Mouse (Mus musculus) adrenal gland, postnatal 14 days (tissue): ENCODE measurements around the gene Hist2h2bb. TPM values are rescaled to one million over a fixed set of nuclear protein-coding genes. Genes with fewer than 3 reads are reported as not detected.
A peak's percentile ranks its signal among the peaks of the same experiment; 100 is the strongest.
"Not testable (repeated sequence)": the region's sequence is repeated elsewhere in the genome, so short reads cannot be mapped to it uniquely, and the experiment has no call there.

Source experiments
- DNase-seq: peaks from one replicate; pipeline ENCODE4 v3.0.0; 2021; ENCODE audit warnings: mixed read lengths
- total RNA-seq: library from RNA; stranded (reverse); gene quantifications from 2 replicates; pipeline ENCODE4 v1.2.3, GENCODE M21; 2021

Hist2h2bb gene
- total RNA-seq, 1 experiment from 2014 or later, result 432 TPM

DNA sequence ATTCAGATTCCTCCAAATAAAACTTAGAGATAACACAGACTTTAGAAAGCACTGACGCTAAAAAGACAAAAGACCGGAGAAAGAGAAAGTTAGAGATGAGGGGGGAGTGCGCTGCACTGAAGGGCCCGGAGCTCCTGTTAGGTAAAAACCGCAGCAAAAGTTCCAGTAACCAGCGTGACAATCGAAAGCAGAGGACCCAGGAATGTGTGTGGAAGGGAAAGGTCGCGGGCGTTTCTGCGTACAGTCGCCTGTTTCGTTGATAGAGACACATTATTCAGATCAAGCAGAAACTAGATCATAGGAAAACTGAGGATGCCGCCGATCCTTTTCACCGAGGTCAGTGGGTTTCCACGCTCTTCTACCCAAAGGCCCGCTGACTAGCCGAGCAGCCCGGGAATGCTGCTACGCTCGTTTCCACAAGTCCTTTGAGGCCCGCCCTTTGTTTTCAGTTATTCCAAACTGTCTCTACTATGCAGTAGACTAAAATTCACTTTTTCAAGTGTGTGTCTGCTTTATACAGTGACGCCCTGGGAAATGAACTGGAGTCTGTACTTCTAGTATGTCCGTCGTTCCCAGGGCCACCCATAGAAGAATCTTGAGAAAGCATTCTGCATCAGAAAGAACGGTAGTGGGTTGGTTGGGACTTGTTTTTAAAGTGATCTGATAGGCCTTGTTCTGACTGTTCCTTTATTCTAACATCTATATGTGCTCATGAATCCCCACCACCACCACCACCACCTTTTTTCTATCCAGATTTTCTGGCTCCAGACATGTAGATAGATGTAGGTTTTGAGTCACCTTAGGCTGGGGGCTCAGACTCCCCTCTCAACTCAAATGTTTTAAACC lies 5.8 kb upstream of the Hist2h2bb start:
- DNase-seq, result peak; percentile 71

DNA sequence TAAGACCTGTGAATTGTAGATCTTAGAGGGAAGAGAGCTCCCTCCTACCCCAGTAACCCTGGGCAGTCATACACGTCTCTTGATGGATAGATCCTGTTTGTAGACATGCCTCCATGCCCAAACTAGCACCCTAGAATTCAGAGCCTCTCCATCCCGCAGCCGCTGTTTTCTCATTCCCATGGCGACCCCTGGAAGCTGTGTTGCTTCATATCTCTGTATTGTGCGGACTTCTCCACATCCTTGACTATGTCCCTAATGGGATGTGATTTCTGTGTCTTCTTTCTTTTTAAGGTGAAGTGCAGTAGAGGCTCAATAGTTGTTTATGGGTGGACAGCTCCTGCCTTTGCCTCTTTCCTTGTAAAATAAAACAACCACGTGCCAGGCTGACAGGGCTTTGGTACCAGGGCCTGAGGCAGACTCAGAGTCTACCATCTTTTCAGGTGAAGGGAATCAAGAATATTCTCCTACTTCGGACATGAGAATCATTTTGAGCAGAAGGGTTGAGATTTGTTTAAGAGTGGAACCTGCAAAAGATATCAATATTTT lies 5.1 kb upstream of the Hist2h2bb start:
- DNase-seq, result no peak

DNA sequence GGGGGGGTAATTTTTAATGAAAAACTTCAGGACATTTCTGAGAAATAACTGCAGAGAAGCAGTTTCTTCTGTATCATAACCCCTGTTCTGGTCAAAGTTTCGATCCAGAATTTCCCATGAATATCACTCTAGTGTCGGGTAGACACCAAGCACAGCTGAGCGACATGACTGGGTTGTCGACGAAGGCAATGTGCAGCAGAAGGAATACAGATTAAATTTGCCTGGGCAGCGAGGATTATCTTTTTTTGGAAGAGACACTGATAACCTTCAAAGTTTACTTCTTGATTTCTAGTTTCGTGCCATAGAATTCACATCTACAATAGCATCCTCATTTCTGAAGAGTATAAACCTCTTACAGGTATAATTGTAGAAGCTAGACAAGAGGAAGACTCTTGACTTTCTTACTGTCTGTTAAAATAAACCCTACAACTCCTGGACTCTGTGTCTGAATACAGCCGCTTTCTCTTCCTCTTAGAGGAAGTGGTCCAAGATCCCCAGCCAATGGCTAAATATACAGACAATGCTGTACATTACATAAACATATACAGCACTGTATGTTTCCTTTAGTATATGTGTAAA lies 3.3 kb upstream of the Hist2h2bb start:
- no peak for DNase-seq

DNA sequence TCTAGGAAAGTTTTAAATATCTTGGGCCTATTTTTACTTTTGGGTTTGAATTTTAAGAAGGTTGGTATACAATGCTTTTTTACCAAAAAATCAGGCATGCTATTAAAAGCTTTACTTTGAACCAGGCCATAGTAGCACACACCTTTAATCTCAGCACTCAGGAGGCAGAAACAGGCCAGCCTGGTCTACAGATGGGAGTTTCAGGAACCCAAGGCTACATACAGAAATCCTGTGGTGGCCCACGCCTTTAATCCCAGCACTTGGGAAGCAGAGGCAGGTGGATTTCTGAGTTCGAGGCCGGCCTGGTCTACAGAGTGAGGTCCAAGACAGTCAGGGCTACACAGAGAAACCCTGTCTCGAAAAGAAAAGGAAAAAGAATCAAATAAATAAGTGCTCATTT lies 2.0 kb upstream of the Hist2h2bb start:
- no peak for DNase-seq

DNA sequence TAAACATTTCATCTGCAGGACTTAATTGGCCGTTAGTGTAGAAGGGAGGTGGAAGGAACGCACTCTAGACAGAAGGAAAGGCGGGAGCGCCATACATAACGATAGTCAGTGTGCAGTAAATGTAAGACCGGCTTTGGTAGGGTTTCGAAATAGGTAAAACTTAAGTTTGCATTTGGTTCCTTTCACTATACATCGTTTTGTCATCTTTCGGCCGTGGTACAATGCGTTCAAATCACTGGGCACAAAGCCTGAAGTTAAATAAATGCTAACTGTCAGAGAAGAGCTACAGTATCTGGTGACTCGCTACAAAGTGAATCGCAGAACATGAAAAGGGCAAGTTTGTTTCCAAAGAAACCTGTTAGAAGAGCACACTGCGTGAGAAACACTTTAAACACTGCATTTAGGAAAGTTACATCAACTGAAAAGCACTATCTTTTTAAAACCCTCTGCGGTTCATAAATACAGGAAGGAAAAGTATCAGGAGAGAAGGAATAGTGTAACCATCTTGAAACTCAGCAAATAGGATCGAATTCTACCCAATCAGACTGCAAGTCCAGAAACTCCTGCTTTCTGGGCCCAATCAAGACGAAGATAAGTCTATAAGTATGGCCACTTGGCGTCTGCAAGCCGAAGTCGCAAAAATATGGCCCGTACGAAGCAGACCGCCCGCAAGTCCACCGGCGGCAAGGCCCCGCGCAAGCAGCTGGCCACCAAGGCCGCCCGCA lies 1.3 kb upstream of the Hist2h2bb start, which contains the start of gene Hist2h3b:
Gene Hist2h3b (plus strand): TSS at position 604 of the 725 bp plus-strand sequence.
- DNase-seq, result peak; percentile 85

DNA sequence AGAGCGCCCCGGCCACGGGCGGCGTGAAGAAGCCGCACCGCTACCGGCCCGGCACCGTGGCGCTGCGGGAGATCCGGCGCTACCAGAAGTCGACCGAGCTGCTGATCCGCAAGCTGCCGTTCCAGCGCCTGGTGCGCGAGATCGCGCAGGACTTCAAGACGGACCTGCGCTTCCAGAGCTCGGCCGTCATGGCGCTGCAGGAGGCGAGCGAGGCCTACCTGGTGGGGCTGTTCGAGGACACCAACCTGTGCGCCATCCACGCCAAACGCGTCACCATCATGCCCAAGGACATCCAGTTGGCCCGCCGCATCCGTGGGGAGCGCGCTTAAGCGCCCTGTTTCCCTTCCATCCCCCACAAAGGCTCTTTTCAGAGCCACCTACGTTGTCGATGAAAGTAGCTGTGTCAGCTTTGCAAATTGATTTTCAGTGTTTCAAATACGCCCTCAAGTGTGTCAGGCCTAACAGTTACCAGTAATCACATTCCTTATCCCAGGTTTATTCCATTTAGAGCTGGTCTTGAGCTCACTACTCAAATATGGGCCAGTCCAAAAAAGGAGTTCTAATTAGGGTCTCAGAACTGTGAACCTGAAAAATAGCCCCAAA lies 675 bp upstream of the Hist2h2bb start:
- DNase-seq, result peak; percentile 30

DNA sequence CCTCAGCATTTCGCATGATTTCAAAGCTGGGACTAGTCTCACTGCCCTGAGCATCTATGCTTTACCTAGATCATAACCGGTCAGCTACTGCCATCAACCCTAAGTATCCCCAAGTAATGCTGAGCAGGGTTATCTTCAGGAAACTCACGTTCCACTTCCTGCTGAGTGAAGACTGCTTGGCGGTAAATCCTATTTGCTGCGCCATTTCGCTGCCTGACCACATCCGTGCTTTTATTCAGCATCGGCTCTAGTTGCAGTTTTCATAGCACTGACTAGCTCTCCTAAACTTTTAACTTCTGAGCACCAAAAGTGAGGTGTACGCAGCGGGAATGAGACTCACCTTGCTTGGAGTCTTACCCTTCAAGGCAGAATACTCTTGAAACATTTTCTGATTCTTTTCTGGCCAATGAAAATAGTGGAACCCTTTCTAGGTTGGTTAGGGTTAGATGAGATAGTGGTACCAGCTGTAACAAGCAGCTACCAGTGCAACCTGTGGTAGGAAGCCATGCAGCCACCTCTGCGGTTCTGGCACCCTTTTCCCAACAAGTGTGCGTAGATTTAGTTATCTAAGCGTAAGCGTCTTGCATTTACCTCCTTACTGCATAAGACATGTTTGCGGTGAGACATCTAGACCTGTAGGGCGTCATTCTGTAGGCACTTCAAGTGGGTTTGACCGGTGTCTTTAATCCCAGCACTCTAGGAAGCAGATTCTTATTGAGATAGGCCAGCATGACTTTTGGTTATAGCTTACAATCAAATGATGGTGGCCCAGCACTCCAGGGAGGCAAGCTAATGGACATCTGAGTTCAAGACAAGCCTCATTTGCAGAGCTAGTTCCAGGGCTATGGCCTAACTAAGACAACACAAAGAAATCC lies 4.3 kb downstream of the Hist2h2bb start:
- DNase-seq, result no peak

DNA sequence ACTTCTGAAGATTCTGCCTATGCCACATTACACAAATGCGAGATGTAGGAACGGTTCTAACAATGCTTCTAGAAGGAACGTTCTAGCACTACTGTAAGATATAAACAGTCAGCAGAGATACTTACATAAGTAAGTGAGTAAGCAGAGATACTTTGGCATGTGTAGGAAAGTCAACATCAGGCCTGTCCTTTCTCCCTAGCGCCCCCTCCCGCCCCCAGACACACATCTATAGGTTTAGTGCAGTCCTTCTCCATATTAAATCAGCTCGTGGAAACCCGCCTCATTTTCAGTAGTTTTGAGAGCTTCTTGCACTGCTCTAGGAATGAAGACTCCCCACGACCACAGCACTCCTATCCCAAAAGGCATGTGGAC lies 7.9 kb downstream of the Hist2h2bb start:
- DNase-seq, result peak; percentile 43

DNA sequence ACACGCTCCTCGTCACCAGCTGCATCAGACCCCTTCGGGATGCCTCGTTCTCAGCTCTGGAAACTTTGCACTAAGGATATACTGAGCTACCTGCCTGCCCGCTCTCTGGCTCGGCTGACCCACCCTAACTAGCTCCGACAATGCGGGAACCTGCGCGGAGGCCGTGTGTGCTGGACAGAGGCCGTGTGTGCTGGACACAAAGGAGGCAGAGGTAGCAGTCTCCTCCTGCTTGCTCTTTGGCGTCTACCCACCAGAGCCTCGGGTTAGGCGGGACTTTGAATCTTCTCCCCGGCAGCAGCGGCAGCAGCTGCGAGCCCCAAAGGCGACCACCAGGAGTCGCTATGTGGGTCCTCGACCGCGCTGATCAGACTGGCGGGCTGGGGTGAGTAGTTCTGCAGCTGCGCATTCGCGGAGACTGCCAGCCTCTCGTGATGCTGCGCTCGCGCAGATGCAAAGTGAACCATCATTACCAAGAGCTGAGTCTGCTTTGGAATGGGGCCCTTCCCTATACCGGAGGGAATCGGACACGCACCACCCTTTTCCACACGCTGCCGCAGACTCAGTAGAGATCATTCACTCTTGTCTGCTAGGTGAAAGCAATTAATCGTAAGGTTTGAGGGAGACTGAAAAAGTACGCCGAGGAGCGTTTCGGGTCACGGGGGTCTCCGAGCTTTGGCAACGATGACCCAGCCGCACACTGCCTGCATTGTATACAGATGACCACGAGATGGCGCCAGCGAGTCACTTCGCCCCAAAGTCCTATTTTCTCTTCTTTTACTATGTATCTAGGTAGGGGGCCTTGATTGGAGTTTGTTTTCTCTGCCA lies 8.5 kb downstream of the Hist2h2bb start:
- DNase-seq, result peak; percentile 96

DNA sequence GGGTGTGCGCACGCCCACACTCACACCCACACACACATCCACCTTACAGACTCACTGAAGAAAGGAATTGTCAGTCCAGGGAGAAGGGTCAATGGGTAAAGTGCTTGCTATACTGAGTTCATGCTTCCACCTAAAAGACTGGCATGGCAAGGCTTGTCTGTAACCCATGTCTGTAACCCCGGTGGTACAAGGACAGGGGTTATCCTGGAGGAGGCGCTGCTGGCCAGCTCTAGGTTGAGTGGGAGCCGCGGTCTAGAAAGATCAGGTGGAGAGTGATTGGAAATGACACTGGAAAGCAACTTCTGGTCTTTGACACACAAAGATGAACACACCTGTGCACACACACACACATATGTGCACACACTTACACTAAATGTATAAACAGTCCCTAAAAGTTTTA lies 11.1 kb downstream of the Hist2h2bb start:
- DNase-seq, result no peak

DNA sequence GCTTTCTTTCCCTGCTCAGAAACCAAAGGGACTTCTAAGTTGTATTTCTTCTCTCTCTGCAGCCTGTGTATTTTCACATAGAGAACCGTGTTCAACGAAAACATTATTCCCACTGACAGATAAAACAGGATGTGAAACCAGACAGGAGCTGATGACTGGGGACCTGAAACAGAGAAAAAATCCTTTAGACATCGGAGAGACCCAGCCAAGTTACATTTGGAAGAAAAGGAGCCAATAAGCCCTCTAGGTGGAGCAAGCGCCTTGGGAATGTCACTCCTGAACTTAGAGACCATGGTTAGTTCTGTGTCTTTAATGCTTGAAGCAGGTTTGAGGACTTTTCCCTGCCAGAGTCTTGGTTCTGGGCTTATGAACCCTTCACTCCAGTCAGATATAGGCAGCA lies 14.9 kb downstream of the Hist2h2bb start:
- peak; percentile 56 for DNase-seq

DNA sequence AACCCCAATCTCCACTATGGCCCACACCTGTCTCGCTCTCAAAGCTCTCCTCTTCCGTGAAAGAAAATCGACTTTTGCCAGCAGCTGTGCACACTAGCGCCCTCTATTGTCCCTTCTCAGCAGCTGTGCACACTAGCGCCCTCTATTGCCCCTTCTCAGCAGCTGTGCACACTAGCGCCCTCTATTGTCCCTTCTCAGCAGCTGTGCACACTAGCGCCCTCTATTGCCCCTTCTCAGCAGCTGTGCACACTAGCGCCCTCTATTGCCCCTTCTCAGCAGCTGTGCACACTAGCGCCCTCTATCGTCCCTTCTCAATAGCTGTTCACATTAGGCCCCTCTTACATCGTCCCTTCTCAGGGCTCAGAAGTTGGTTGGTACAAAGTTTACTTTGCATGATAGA lies 17.8 kb downstream of the Hist2h2bb start:
- DNase-seq, result peak; percentile 28

DNA sequence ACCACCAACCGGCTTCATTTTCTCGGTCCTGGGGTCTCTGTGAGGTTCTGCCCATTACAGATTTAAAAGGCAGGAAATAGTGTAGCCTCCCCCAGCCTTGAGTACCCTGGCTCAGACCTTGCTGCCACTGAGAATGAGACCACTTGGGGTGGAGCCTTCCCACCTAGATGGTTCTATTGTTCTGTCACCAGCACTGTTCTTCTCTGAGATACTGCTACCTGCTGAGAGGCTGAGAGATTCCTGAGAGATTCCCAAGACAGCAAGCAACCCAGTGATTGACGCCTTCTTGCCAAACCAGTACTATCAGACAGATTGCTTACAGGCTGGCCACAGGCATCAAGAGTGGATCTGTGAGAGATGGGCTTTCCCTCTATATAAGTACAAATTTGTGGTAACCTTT lies 19.6 kb downstream of the Hist2h2bb start:
- DNase-seq, result no peak

DNA sequence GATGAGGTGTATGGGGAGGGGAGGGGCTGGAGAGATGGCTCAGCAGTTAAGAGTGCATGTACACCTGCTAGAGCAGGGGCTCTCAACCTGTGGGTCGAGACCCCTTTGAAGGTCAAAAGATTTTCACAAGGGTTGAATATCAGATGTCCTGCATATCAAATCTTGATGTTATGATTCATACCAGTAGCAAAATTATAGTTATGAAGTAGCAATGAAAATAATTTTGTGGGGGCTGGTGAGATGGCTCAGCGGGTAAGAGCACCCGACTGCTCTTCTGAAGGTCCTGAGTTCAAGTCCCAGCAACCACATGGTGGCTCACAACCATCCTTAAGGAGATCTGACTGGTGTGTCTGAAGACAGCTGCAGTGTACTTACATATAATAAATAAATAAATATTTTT lies 21.2 kb downstream of the Hist2h2bb start:
- not testable (repeated sequence) for DNase-seq

DNA sequence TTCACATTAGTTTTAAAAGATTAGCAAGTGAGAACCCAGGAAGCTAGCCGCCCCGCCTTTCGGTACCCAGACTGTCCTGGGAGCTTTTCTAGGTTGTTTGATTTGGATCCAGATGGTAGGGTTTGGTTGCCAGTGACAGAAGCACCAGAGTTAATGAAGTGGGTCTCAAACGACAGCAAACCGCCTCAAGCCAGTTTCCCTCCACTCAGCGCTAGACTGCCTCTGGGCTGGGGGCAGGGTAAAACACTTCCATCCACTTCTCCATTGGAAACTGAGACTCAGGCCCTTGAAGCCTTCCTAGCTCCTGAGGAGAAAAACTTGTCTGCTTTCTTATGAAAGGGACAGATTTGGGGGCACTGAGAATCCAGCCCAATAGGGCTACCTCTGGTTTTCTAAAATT lies 23.1 kb downstream of the Hist2h2bb start:
- no peak for DNase-seq

DNA sequence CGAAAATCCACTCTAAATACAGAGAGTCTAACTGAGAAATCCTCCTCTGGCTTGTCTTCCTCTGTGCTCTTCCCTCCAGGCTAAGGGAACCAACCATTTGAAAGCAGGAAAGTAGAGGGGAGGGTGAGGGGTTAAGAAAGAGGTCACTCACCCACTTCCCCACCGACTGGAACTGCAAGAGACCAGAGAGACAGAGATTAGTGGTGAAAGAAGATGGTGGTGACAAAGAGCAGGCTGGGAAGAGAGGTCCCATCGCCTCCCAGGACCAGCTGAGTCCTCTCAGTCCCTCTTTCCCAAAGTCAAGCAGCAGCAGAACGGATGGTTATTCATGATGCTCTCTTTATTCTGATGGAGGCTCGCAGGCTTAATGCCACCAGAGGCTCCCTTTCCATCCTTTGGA lies 23.8 kb downstream of the Hist2h2bb start:
- DNase-seq, result no peak

DNA sequence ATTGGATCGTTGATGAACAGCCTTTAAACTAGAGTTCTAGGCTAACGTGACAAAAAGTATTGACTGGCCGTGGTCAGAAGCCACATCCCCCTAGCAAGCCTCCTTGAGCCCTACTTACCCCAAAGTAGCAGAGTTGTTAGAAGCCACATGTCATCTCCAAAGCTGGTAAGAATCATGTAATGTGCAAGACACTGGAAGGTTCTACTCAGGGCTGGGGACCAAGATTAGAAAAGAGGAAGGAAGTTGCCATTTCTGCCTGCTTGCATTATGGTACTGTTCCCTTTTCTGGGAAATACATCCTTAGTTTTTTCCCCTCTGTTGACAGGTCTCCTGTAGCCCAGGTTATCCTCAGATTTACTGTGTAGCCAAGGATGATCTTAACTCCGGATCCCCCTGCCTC lies 24.2 kb downstream of the Hist2h2bb start, which contains the start of gene Fcgr1:
Gene Fcgr1 (minus strand): TSS at position 183 of the 400 bp plus-strand sequence.
- DNase-seq, result no peak

DNA sequence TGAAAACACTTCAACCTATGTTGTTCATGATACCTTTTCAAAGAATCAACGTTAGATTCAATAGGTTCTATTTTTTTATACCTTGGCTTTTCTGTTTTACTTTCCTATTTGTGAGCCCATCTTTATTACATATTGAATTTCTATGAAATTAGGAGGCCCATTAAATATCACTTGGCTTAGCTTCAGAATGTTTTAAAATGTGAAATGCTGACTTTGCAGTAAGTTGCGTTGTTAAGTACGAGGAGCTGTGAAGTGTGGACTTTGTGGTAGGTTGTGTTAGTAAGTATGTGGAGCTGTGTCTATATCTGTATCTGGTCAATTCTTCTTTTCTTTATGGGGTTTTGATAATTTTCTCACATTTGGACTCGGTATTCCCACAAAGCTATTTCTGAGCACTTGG lies 28.8 kb downstream of the Hist2h2bb start:
- DNase-seq, result no peak

DNA sequence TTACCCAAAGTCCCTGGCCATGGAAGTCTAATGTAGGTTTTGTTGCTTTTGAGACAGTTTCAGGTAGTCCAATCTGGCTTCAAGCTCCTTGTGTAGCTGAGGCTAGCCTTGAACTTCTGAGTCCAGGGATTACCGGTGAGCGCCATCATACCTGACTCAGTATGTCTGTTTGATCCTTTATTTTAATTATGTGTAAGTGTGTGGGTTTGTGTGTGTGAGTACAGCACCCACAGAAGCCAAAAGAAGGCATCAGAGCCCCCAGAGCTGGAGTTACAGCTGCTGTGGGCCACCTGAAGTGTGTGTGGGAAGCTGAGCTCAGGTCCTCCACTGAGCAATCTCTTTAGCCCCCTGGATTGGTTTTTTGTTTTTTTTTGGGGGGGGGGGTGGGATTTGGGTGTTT lies 30.0 kb downstream of the Hist2h2bb start:
- DNase-seq, result no peak
